Mouse (Mus musculus): Measurements from ENCODE around the gene Mapk12.

DNA sequence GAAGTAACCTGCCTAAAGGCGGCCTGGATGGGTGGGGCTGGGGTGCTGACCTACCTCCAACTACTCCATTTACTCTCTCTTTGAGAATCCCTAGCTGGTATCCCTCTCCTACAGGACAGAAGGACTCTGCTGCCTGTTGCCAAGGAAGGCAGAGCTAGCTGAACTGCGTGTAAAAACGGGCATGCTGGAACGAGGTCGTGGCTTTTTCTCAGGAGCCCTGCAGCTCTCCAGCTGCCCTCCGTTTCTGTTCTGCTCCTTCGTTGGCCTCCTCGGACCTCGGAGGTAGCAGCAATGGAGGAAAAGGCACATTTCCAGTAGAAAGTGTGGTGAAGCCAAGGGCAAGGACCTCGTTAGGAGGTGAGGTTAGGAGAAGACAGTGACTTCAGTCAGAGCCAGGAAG is 28.4 kb upstream of the Mapk12 start:
- TF ChIP-seq CTCF (IDR thresholded peaks at IDR 0.05; ENCODE audit: borderline replicate concordance, insufficient read depth, low read length) (no peak), POLR2A (IDR thresholded peaks at IDR 0.05; ENCODE audit: low read depth, low read length) (no peak)

All from embryonic fibroblast, embryonic 13.5 days (primary cell).